Mouse (Mus musculus) midbrain, embryonic 12.5 days (tissue): ENCODE measurements around the gene Plcxd2. TPM values are rescaled to one million over a fixed set of nuclear protein-coding genes. Genes with fewer than 3 reads are reported as not detected.

Experiments
- ATAC-seq: fragments of 200-750 bp; cut with Nextera tagmentation; 2 replicates; pipeline ENCODE4 v1.8.0; 2017; ENCODE audit warnings: low read depth, moderate TSS enrichment, moderate library complexity; ENCODE audit not compliant: low FRiP score
- H3K27ac ChIP-seq: fragments of 300-500 bp; sonication (generic); replicated peaks from 2 replicates; pipeline ENCODE4 v1.5.1; 2016; ENCODE audit warnings: mild to moderate bottlenecking
- H3K27me3 ChIP-seq: fragments of 300-500 bp; sonication (generic); 2 replicates; pipeline ENCODE4 v1.6.1; 2016; ENCODE audit warnings: mild to moderate bottlenecking
- H3K36me3 ChIP-seq: fragments of 300-500 bp; sonication (generic); 2 replicates; pipeline ENCODE4 v1.6.1; 2016
- H3K4me1 ChIP-seq: fragments of 300-500 bp; sonication (generic); 2 replicates; pipeline ENCODE4 v1.6.1; 2016
- H3K4me2 ChIP-seq: fragments of 300-500 bp; sonication (generic); replicated peaks from 2 replicates; pipeline ENCODE4 v1.6.1; 2016; ENCODE audit warnings: mild to moderate bottlenecking, moderate library complexity
- H3K4me3 ChIP-seq: fragments of 300-500 bp; sonication (generic); 2 replicates; pipeline ENCODE4 v1.5.1; 2016; ENCODE audit warnings: mild to moderate bottlenecking
- H3K9ac ChIP-seq: fragments of 300-500 bp; sonication (generic); replicated peaks from 2 replicates; pipeline ENCODE4 v1.6.1; 2016; ENCODE audit warnings: mild to moderate bottlenecking, moderate library complexity
- H3K9me3 ChIP-seq: fragments of 300-500 bp; sonication (generic); 2 replicates; pipeline ENCODE4 v1.6.1; 2016; ENCODE audit warnings: mild to moderate bottlenecking
- WGBS: fragments of 180-500 bp; shearing (Covaris S2); methylation state at CpG from one replicate; pipeline ENCODE4 v1.1.7; 2016; 5-methylcytosine and 5-hydroxymethylcytosine counted together
- polyA plus RNA-seq: library from polyadenylated mRNA; unstranded; fragments of >200 nt; fragmentation: Nextera tagmentation; extraction: Ambion mirVana; gene quantifications from 2 replicates; pipeline ENCODE4 v1.2.1, GENCODE M21; 2016

The Plcxd2 gene
- polyA plus RNA-seq, 1 experiment from 2014 or later: 5.9 TPM

DNA sequence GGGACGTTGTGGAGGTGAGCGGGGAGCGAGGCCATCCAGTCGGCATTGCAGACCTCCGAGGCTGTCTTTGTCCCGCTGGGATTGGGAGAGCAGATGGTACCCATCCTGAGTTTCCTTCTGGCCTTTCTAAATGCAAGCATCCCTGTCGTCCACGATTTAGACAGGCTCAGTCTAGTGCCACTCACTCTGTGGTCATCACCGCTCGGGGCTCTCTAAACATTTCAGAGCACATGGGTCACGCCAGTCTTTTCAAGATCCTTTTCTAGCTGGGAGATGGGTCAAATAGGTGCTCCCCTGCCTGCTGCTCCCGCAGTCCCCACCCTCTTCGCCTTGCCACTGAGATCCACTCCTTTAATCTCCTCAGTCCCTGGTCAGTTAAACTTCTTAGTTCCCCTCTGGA, 301 bp downstream of the Plcxd2 start:
- 1% methylated on average over 13 of the region's 13 CpGs for WGBS
- Histone ChIP-seq H3K27ac (peak overlapping the region; percentile 10; the same call in 1 of the 2 replicates), H3K36me3 (no peaks in the 10 kb centered on the region), H3K9me3 (no peaks in the 10 kb centered on the region), H3K4me1 (peaks cover 15% of the 10 kb centered on the region), H3K27me3 (no peaks in the 10 kb centered on the region), H3K4me3 (peak overlapping the region; percentile 52), H3K9ac (peak overlapping the region; percentile 49), H3K4me2 (peak overlapping the region; percentile 79)
- no peak; the same call in 1 of the 2 replicates for ATAC-seq

GRCm38 (mm10) chr16:46008766-46009165, 1.3 kb downstream of the Plcxd2 start:
- WGBS: 78% methylated on average over 3 of the region's 3 CpGs
- Histone ChIP-seq H3K9ac (no peak overlapping the region), H3K4me1 (peaks cover 15% of the 10 kb centered on the region), H3K27ac (no peak overlapping the region), H3K4me3 (peak overlapping the region; percentile 52), H3K9me3 (no peaks in the 10 kb centered on the region), H3K4me2 (peak overlapping the region; percentile 79), H3K36me3 (no peaks in the 10 kb centered on the region), H3K27me3 (no peaks in the 10 kb centered on the region)
- no peak for ATAC-seq

DNA sequence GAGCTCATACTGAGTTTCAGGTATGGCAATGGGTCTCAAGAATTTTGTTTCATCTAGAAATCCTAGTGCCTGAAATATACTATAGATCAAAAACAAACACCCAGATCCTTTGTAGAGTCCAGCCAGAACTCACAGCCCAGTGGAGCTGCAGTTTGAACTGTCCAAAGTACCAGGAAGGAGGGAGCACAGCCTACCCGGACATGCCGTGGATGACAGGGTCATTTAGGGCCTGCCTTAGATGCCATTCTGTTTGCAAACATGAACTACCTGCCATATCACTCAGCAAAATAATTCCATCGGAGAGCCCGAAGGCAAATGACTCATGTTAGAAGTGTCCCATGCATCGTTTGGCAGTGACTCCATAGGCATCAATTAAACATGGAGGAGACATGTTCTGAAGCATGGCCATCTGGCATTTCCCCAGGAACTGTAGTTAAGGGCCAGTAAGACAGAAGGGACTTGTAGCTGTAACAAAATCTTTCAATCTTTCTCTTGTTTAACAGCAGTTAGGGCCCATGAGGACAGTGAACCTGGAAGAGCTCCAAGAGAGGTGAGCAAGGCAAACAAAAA, 1.9 kb downstream of the Plcxd2 start:
- ATAC-seq: no peak
- Histone ChIP-seq H3K27me3 (no peaks in the 10 kb centered on the region), H3K9me3 (no peaks in the 10 kb centered on the region), H3K4me2 (0 out of 2 replicates have a peak overlapping the region, but pooled peaks have one; percentile 79), H3K36me3 (no peaks in the 10 kb centered on the region), H3K27ac (no peak overlapping the region), H3K4me1 (peaks cover 15% of the 10 kb centered on the region), H3K4me3 (no peak overlapping the region), H3K9ac (no peak overlapping the region)
- 88% methylated on average over 5 of the region's 5 CpGs for WGBS

DNA sequence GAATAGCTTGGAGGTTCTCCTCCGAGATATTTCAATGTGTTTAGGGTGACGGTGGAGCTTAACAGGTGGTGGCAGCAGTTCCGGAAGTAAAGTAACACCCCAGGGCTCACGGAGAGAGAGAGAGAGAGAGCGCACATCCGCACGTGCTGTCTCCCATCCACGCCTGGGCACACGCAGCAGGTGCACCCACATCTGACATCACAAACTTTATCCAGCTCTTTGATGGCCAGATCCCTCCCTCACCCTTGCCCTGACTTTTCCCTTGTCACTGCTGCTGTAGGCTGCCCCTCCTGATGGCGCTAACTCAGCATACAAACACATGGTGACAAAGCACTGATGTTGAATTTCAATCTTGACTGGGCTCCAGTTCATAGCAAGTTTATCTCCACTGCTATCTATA, 3.8 kb downstream of the Plcxd2 start:
- no peak overlapping the region for H3K4me2 ChIP-seq
- no peaks in the 10 kb centered on the region for H3K27me3 ChIP-seq
- H3K27ac ChIP-seq: no peak overlapping the region
- no peak overlapping the region for H3K4me3 ChIP-seq
- no peaks in the 10 kb centered on the region for H3K36me3 ChIP-seq
- WGBS: 82% methylated on average over 10 of the region's 10 CpGs
- ATAC-seq: no peak
- H3K9ac ChIP-seq: no peak overlapping the region
- peaks cover 15% of the 10 kb centered on the region for H3K4me1 ChIP-seq
- no peaks in the 10 kb centered on the region for H3K9me3 ChIP-seq

DNA sequence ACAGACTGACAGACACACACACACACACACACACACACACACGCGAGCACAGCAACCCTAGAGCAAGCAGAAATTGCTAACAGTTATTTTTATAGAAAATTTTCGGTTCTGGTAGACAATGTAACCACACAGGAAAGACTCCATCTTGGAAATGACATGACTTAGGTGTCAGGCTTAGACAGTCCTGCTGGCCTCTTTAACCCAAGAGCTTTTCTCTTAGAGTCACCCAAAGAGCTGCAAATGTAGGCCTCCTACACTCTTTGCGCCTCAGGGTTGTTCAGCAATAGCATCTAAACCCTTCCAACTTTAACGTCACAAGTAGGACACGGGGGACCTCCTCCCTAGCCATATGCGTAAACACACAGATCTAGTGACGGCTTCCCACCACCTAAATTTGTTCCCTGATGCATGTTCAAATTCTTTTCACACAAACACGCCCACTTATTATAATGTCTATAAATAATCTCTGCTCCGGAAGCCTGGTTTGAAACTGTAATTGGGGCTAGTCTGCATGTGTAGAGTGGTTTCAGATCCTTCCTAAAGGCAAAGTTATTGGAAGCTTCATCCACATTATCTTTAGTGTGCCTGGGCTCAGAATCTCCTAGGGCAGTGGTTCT, 8.4 kb downstream of the Plcxd2 start:
- Histone ChIP-seq H3K27ac (no peak overlapping the region), H3K27me3 (no peaks in the 10 kb centered on the region), H3K4me2 (no peak overlapping the region), H3K4me3 (no peak overlapping the region), H3K4me1 (peaks cover 15% of the 10 kb centered on the region), H3K9ac (no peak overlapping the region), H3K9me3 (no peaks in the 10 kb centered on the region), H3K36me3 (no peaks in the 10 kb centered on the region)
- WGBS: 84% methylated on average over 10 of the region's 10 CpGs
- no peak for ATAC-seq

- H3K27me3 ChIP-seq: no peaks in the 10 kb centered on the region
- no peak for ATAC-seq
- H3K36me3 ChIP-seq: no peaks in the 10 kb centered on the region
- no peak overlapping the region for H3K4me2 ChIP-seq
- no peak overlapping the region for H3K4me3 ChIP-seq
- WGBS: 90% methylated on average over 3 of the region's 3 CpGs
- H3K9me3 ChIP-seq: no peaks in the 10 kb centered on the region
- no peak overlapping the region for H3K27ac ChIP-seq
- H3K4me1 ChIP-seq: peaks cover 15% of the 10 kb centered on the region
- H3K9ac ChIP-seq: no peak overlapping the region
Measured at GRCm38 (mm10) chr16:46000976-46001375, 9.0 kb downstream of the Plcxd2 start.

GRCm38 (mm10) chr16:45999374-46000191, 10.4 kb downstream of the Plcxd2 start:
- Histone ChIP-seq H3K4me3 (no peak overlapping the region), H3K9me3 (no peaks in the 10 kb centered on the region), H3K27ac (0 out of 2 replicates have a peak overlapping the region, but pooled peaks have one; percentile 20), H3K4me1 (peaks cover 15% of the 10 kb centered on the region), H3K4me2 (0 out of 2 replicates have a peak overlapping the region, but pooled peaks have one; percentile 9), H3K36me3 (no peaks in the 10 kb centered on the region), H3K27me3 (no peaks in the 10 kb centered on the region), H3K9ac (no peak overlapping the region)
- 47% methylated on average over 10 of the region's 10 CpGs for WGBS
- ATAC-seq: peak; percentile 83

- no peak for ATAC-seq
- no peak overlapping the region for H3K27ac ChIP-seq
- WGBS: 80% methylated on average over 7 of the region's 7 CpGs
Measured at GRCm38 (mm10) chr16:45998231-45998630, 11.8 kb downstream of the Plcxd2 start.

DNA sequence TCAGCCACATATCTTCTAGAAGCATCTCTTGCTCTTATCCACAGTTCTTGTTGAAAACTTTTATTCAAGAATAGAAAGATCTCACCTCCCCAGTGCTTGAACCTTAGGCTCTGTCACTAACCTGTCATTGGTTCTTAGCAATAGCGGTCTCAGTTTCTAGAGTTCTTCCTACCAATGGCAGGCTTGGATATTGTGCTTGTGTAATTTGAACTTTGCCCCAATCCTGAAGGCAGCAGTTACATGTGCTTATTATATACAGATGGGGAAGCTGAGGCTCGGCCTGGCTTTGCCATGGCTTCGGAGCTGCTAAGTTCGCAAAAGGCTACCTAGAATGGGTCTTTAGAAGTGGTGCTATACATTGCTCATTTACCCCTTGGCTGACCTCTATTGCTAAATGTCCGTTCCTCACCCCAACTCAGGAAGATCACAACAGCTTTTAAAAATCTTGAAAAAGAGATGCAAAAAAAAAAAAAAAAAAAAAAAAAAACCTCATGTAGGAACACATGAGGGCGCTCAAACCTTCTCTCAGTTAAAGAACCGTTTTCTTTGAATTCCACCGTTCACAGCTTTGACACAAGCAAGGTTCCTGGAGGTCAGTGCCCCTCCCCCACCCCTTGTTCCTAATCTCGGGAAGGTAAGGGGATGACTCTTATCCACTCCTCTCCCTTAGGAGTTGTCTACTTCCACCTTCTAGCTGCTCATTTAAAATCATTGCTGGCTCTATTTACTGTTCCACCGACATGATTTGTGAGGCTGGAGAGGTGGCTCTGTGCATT, 18.9 kb downstream of the Plcxd2 start:
- Histone ChIP-seq H3K27ac (no peak overlapping the region), H3K9me3 (no peaks in the 10 kb centered on the region), H3K4me3 (no peak overlapping the region), H3K27me3 (no peaks in the 10 kb centered on the region), H3K36me3 (no peaks in the 10 kb centered on the region), H3K9ac (no peak overlapping the region), H3K4me1 (0 out of 2 replicates have a peak, but pooled peaks cover 3% of the 10 kb centered on the region), H3K4me2 (no peak overlapping the region)
- no peak for ATAC-seq
- 49% methylated on average over 10 of the region's 10 CpGs for WGBS

More at GRCm38 (mm10) chr16:45998231-45998630, 11.8 kb downstream of the Plcxd2 start:
- no peaks in the 10 kb centered on the region for H3K36me3 ChIP-seq
- H3K27me3 ChIP-seq: no peaks in the 10 kb centered on the region
- no peak overlapping the region for H3K9ac ChIP-seq
- H3K4me1 ChIP-seq: peaks cover 15% of the 10 kb centered on the region
- H3K9me3 ChIP-seq: no peaks in the 10 kb centered on the region
- H3K4me2 ChIP-seq: no peak overlapping the region
- H3K4me3 ChIP-seq: no peak overlapping the region

GRCm38 (mm10) chr16:45986236-45986635, 23.8 kb downstream of the Plcxd2 start:
- no peak overlapping the region for H3K27ac ChIP-seq
- no peak for ATAC-seq
- H3K4me2 ChIP-seq: no peak overlapping the region
- H3K4me3 ChIP-seq: no peak overlapping the region
- 73% methylated on average over 1 of the region's 1 CpGs for WGBS
- no peaks in the 10 kb centered on the region for H3K9me3 ChIP-seq
- no peaks in the 10 kb centered on the region for H3K36me3 ChIP-seq
- no peaks in the 10 kb centered on the region for H3K4me1 ChIP-seq
- no peak overlapping the region for H3K9ac ChIP-seq
- no peaks in the 10 kb centered on the region for H3K27me3 ChIP-seq

- H3K4me3 ChIP-seq: no peak overlapping the region
- no peaks in the 10 kb centered on the region for H3K9me3 ChIP-seq
- ATAC-seq: no peak
- H3K4me2 ChIP-seq: no peak overlapping the region
- no peak overlapping the region for H3K27ac ChIP-seq
- no peaks in the 10 kb centered on the region for H3K27me3 ChIP-seq
- H3K4me1 ChIP-seq: no peaks in the 10 kb centered on the region
- no peaks in the 10 kb centered on the region for H3K36me3 ChIP-seq
- 76% methylated on average over 4 of the region's 4 CpGs for WGBS
- no peak overlapping the region for H3K9ac ChIP-seq
Measured at GRCm38 (mm10) chr16:45984610-45985606, 25.1 kb downstream of the Plcxd2 start.
